Mouse (Mus musculus): ENCODE data around the gene Plekhh2. TPM values are rescaled to one million over a fixed set of nuclear protein-coding genes. Genes with fewer than 3 reads are reported as not detected.

Plekhh2 gene
- total RNA-seq, 4 experiments from 2014 or later, result 6.2 to 8.2 (median 6.5) TPM

Other genes starting within 250 kb of the Plekhh2 start
- 10 to 100 TPM; 14.7 to 20.5 (median 16.9) TPM for gene Thada, start 45.7 kb upstream of the Plekhh2 start, total RNA-seq (2022)
- gene Dync2li1, start 114.6 kb downstream of the Plekhh2 start, total RNA-seq (2022), result 10 to 100 TPM; 21.0 to 27.2 (median 23.5) TPM
- not detected for gene Abcg8, start 164.4 kb downstream of the Plekhh2 start, total RNA-seq (2022)
- gene Abcg5, start 171.1 kb downstream of the Plekhh2 start, total RNA-seq (2022), result not detected

All from layer of hippocampus, adult 8-10 months (tissue).